Mouse (Mus musculus) kidney, postnatal 25 days (tissue): ENCODE data around the gene Ncoa4.

Experiments used
- DNase-seq, 2 experiments: peaks; one replicate each; pipeline ENCODE4 v3.0.0; 2021; ENCODE audit warnings: mixed read lengths in 2 of 2

The Ncoa4 gene

GRCm38 (mm10) chr14:32201791-32202451 lies 42.3 kb downstream of the Ncoa4 start, which contains the start of the genes Timm23 and Parg:
TSS of gene Timm23 (minus strand) at chr14:32201898.
TSS of gene Parg (plus strand) at chr14:32201949.
- peak; percentile 90 to 95 for DNase-seq

DNA sequence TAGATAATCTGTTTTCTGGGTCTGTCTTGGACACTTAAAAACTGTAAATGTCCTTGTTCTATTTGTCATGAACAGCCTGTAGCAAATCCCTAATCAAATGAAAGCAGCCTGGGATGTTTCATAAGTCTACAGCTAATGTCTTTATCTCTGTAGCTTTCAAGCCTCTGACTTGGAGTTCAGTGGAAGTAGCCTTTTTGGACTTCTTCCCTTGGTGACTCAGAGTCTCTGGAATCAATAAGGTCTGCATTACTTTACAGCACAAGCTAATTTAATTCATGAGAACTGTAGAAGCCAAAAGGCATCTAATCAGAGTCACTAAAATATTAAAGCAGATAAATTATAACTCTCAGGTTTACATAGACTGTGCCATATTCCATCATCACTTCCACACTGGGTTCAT lies 66.9 kb downstream of the Ncoa4 start:
- DNase-seq: no peak

DNA sequence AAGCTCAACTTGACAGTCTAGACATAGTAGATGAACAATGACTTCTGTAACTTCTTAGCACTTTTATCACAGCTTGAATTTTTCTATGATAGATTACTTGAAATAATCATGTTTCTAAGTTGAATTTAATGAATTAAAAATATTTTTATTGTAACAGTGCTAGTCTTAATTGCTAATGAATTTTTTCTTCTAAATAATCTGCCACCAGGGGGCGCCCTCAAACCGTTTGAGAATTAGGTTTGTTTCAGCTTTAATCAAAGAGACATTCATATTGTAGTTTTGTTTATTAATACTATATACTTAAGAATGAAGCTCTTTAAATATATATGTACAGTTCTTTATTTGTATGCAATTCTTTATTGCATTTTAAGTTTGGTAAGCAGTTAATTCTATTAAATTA lies 69.3 kb downstream of the Ncoa4 start:
- DNase-seq: peak; percentile 49 to 82
